Mouse (Mus musculus): ENCODE data around the gene Bmp6. TPM values are rescaled to one million over a fixed set of nuclear protein-coding genes. Genes with fewer than 3 reads are reported as not detected.

Bmp6 gene
- total and polyA plus RNA-seq, 2 experiments from 2014 or later, result 3.6 to 14.5 TPM

DNA sequence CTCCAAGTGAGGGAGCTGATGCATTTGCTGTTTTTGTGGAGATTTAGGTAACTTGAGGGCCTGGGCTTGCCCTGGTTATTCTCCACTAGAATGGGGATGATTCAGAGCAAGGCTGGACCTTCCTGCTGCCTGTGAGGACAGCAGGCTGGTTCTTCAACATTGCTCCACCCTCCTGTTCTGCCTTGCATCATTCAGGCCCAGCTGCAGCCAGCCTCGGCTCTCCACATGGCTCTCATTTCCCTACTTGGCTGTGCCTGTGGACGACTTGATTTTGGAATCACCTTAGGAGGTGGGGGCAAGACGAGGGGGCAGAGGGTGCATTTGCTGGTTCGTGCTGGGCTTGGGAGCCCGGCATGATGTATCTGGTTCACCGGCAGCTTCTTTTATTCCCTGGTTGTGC, 53.8 kb downstream of the Bmp6 start:
- DNase-seq (ENCODE audit: low spot score) (no peak), ATAC-seq (ENCODE audit: low FRiP score) (no peak)
- Histone ChIP-seq H3K36me3 (ENCODE audit: insufficient read depth, low read length) (no peaks in the 10 kb centered on the region), H3K9ac (replicated peaks; ENCODE audit: low read length, poor library complexity, severe bottlenecking) (no peak overlapping the region), H3K9me3 (ENCODE audit: low read length) (no peaks in the 10 kb centered on the region), H3K4me3 (ENCODE audit: low read depth, low read length) (no peak overlapping the region), H3K4me2 (ENCODE audit: low read depth, low read length, poor library complexity, severe bottlenecking) (no peak overlapping the region), H3K4me1 (ENCODE audit: insufficient read depth, low read length) (no peaks in the 10 kb centered on the region), H3K27ac (ENCODE audit: low read depth, low read length) (no peak overlapping the region), H3K27me3 (ENCODE audit: insufficient read depth, low read length) (no peaks in the 10 kb centered on the region)
- 84% methylated on average over 6 of the region's 6 CpGs for WGBS
- no peak for TF ChIP-seq CTCF (IDR thresholded peaks at IDR 0.05)

DNA sequence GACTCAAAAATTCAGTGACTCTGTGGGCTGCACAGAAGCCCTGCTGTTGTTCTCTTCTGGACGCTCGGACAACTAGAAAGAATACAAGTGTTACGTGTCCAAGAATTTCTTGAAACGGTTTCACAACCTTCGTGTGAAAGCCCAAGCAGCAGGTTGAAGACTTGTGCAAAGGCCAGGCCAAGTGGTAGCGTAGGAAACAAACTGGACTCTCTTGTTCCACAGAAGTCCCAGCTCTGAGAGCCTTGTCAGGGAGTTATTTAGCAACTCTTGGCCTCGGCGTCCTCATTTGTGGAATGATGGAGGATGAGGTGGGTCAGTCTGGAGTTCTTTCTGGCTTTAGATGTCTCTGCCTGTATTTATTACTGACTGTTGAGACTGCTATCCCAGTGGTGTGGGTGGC, 55.8 kb downstream of the Bmp6 start:
- 74% methylated on average over 8 of the region's 8 CpGs for WGBS
- TF ChIP-seq CTCF (IDR thresholded peaks at IDR 0.05), result no peak
- ATAC-seq (ENCODE audit: low FRiP score) (no peak), DNase-seq (ENCODE audit: low spot score) (no peak)
- H3K9me3 ChIP-seq (ENCODE audit: low read length), result no peaks in the 10 kb centered on the region
- H3K27ac ChIP-seq (ENCODE audit: low read depth, low read length), result no peak overlapping the region
- no peak overlapping the region for H3K4me3 ChIP-seq (ENCODE audit: low read depth, low read length)
- H3K4me1 ChIP-seq (ENCODE audit: insufficient read depth, low read length), result no peaks in the 10 kb centered on the region
- H3K36me3 ChIP-seq (ENCODE audit: insufficient read depth, low read length), result no peaks in the 10 kb centered on the region
- H3K4me2 ChIP-seq (ENCODE audit: low read depth, low read length, poor library complexity, severe bottlenecking), result no peak overlapping the region
- no peaks in the 10 kb centered on the region for H3K27me3 ChIP-seq (ENCODE audit: insufficient read depth, low read length)
- H3K9ac ChIP-seq (replicated peaks; ENCODE audit: low read length, poor library complexity, severe bottlenecking), result no peak overlapping the region

DNA sequence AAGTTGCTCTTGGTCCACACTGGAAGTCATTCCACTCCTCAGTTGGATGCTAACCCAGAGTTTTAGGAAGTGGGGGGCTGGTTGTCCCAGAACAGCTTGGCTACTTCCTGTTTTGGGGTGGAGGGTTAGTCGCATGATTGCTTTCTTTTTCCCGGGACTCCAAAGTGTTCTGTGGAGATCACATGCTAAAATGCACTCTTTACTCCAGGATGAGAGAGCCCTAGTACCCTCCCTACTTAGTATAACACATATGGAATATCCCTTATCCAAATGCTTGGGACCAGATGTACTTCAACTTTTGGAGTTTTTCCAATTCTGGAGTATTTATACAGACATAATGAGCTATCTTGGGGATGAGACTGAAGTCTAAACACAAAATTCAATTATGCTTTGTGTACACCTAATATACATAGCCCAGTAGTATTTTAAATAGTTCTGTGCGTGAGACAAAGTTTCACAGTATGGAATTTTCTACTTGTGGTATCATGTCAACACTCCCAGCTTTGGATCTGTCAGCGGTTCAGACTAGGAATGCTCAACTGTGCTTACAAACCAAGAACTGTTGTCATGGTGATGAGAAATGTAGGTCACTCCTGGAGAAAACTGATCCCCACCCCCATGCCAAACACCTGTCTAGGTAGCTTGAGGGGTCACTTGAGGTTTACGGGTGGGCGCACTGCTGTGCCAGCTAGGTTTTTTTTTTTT, 62.9 kb downstream of the Bmp6 start:
- WGBS, result 68% methylated on average over 6 of the region's 6 CpGs
- Histone ChIP-seq H3K9ac (replicated peaks; ENCODE audit: low read length, poor library complexity, severe bottlenecking) (no peak overlapping the region), H3K27me3 (ENCODE audit: insufficient read depth, low read length) (no peaks in the 10 kb centered on the region), H3K4me2 (ENCODE audit: low read depth, low read length, poor library complexity, severe bottlenecking) (no peak overlapping the region), H3K27ac (ENCODE audit: low read depth, low read length) (no peak overlapping the region), H3K4me3 (ENCODE audit: low read depth, low read length) (no peak overlapping the region), H3K36me3 (ENCODE audit: insufficient read depth, low read length) (no peaks in the 10 kb centered on the region), H3K4me1 (ENCODE audit: insufficient read depth, low read length) (no peaks in the 10 kb centered on the region), H3K9me3 (ENCODE audit: low read length) (no peaks in the 10 kb centered on the region)
- ATAC-seq (ENCODE audit: low FRiP score) (no peak), DNase-seq (ENCODE audit: low spot score) (peak; percentile 41)
- TF ChIP-seq CTCF (IDR thresholded peaks at IDR 0.05), result no peak

DNA sequence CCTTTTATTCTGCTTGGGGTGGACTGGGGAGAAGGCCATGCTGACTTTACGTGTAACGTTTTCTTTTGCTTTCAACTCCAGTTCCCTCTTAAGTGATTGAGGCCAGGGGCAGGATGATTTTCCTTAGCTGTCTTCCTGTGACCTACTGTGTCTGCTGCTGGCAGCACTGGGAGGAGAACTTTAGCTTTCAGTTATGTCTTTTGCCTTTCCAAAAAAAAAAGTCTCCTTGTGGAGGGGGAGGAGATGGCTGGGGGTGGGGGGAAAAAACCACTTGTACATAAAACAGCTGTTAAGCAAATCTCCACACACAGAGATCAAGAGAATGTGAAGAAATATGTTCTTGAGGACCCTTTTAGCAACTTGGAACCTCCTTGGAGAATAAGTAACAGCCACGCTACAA, 63.7 kb downstream of the Bmp6 start:
- ATAC-seq (ENCODE audit: low FRiP score), result no peak
- Histone ChIP-seq H3K9me3 (ENCODE audit: low read length) (no peaks in the 10 kb centered on the region), H3K4me3 (ENCODE audit: low read depth, low read length) (no peak overlapping the region), H3K27ac (ENCODE audit: low read depth, low read length) (no peak overlapping the region), H3K36me3 (ENCODE audit: insufficient read depth, low read length) (no peaks in the 10 kb centered on the region), H3K4me2 (ENCODE audit: low read depth, low read length, poor library complexity, severe bottlenecking) (no peak overlapping the region), H3K4me1 (ENCODE audit: insufficient read depth, low read length) (no peaks in the 10 kb centered on the region), H3K27me3 (ENCODE audit: insufficient read depth, low read length) (no peaks in the 10 kb centered on the region), H3K9ac (replicated peaks; ENCODE audit: low read length, poor library complexity, severe bottlenecking) (no peak overlapping the region)
- 49% methylated on average over 3 of the region's 3 CpGs for WGBS
- no peak for DNase-seq (ENCODE audit: low spot score)
- no peak for TF ChIP-seq CTCF (IDR thresholded peaks at IDR 0.05)

DNA sequence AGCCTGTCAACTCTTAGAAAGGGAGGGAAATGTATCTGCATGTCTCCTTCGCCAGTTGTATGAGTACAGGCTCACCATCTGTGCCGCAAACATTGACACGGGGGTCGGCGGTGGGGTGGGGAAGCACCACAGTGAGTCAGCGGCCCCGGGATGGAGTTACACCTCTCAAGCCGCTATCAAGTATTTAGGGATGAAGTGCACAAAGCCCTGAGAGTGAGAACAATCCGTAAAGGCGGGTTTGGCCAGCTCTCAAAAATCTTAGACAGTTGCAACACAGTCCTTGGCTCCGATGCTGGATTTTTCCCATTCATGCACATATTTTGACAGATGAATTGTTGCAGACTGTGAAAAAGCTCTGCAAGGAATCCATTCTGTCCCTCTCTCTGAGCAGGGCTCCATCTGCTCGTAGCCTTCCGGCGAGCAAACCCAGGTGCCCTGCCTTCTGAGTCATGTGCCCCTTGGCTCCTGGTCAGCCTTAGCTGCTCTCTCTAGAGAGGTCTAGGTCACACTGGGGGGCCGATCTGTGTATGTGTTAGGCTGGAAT, 65.5 kb downstream of the Bmp6 start:
- Histone ChIP-seq H3K36me3 (ENCODE audit: insufficient read depth, low read length) (no peaks in the 10 kb centered on the region), H3K9me3 (ENCODE audit: low read length) (no peaks in the 10 kb centered on the region), H3K9ac (replicated peaks; ENCODE audit: low read length, poor library complexity, severe bottlenecking) (no peak overlapping the region), H3K4me3 (ENCODE audit: low read depth, low read length) (no peak overlapping the region), H3K4me2 (ENCODE audit: low read depth, low read length, poor library complexity, severe bottlenecking) (peak overlapping the region; percentile 36), H3K27ac (ENCODE audit: low read depth, low read length) (no peak overlapping the region), H3K27me3 (ENCODE audit: insufficient read depth, low read length) (no peaks in the 10 kb centered on the region), H3K4me1 (ENCODE audit: insufficient read depth, low read length) (no peaks in the 10 kb centered on the region)
- 7% methylated on average over 15 of the region's 15 CpGs for WGBS
- peak; percentile 71 for DNase-seq (ENCODE audit: low spot score)
- TF ChIP-seq CTCF (IDR thresholded peaks at IDR 0.05), result no peak
- ATAC-seq (ENCODE audit: low FRiP score), result no peak; the same call in 1 of the 2 replicates

DNA sequence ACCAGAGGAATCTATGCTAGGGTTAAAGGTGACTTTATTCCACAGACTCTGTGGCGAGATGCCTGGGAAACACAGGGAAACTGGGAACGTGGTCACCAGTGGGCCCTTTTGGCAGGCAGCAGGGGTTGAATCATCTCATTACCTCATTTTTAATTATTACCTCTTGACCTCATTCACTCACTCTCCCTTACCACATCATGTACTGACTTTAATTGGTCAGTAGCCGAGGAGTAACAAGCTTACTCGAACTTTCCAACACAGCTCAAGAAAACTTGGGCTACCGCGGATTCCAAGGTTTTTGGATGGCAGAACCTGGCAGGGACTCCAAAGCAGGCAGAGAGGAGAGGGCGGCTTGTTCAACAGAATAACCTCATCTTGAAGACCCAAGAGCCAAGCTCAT, 74.9 kb downstream of the Bmp6 start:
- H3K27me3 ChIP-seq (ENCODE audit: insufficient read depth, low read length), result no peaks in the 10 kb centered on the region
- H3K9me3 ChIP-seq (ENCODE audit: low read length), result no peaks in the 10 kb centered on the region
- no peaks in the 10 kb centered on the region for H3K36me3 ChIP-seq (ENCODE audit: insufficient read depth, low read length)
- H3K27ac ChIP-seq (ENCODE audit: low read depth, low read length), result no peak overlapping the region
- H3K9ac ChIP-seq (replicated peaks; ENCODE audit: low read length, poor library complexity, severe bottlenecking), result no peak overlapping the region
- TF ChIP-seq CTCF (IDR thresholded peaks at IDR 0.05), result no peak
- H3K4me1 ChIP-seq (ENCODE audit: insufficient read depth, low read length), result no peaks in the 10 kb centered on the region
- DNase-seq (ENCODE audit: low spot score), result no peak
- no peak overlapping the region for H3K4me2 ChIP-seq (ENCODE audit: low read depth, low read length, poor library complexity, severe bottlenecking)
- no peak for ATAC-seq (ENCODE audit: low FRiP score)
- 93% methylated on average over 7 of the region's 7 CpGs for WGBS
- H3K4me3 ChIP-seq (ENCODE audit: low read depth, low read length), result no peak overlapping the region
